Mouse (Mus musculus) Muller cell, postnatal 12 days (primary cell): ENCODE data around the gene Camk2g.

ENCODE experiments used
- DNase-seq: peaks from one replicate; pipeline ENCODE4 v3.0.0-alpha.2; 2015; ENCODE audit errors: inconsistent ontology term

Gene Camk2g

GRCm38 (mm10) chr14:20793758-20794531 is at the start of gene Camk2g:
Camk2g (minus strand) TSS chr14:20794088.
- peak; percentile 88 for DNase-seq

DNA sequence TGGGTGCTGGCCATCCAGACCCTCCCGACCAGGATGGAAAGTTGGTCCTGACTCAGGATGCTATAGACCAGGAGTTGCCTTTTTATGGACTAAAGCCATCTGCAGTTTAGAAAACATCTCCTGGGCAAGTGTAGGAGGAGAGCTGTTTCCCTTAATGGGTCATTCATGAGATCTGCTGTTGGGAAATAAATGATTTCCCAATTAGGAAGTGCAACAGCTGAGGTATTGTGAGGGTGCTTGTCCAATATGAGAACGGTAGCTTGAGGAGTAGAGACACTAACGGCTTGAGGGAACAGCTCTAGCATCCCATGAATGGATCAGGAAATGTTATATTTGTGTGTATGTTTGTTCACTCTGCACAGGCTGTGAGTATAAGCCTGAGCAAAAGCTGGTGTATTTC is 48.7 kb upstream of the Camk2g start:
- DNase-seq, result no peak

DNA sequence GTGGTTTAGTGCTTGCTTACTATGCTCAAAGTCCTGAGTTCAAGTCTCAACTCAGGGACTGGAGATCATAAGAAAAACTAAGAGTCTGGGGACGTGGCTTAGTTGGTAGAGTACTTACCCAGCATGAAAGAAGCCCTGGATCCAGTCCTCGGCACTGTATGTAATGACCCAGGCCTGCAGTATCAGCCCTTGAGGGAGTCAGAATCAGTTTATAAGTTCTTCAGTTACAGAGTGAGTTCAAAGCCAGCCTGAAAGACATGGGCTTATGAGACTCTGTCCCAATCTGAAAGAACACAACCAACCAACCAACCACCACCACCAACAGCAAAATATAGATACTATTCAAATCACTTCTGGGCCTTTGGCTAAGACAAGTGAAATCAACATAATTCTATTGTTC is 47.6 kb upstream of the Camk2g start:
- no peak for DNase-seq

- DNase-seq, result no peak
Measured at GRCm38 (mm10) chr14:20837681-20838080, 43.8 kb upstream of the Camk2g start.

DNA sequence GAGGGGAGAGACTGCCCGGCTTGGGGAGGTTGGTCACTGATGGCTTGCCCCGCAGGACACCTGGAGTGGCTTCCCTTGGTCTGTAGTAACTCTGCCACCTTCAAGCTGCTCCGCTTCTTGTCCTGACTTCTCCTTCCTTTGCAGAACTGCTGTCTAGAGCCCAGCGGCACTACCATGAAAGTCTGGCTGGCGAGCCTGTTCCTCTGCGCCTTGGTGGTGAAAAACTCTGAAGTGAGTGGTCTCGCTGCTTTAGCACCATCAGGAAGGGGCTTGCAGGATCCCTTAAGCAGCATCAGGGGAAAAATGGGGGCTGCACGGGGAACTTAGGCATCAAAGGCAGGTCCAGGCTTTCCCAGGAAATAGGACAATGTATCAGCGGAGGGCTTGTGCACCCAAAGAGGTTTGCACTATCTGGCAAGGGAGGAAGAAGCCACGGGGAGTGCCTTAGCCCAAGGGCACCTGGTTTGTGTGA is 43.1 kb upstream of the Camk2g start:
- peak; percentile 37 for DNase-seq

- DNase-seq, result peak; percentile 84
Measured at GRCm38 (mm10) chr14:20836171-20836904, 42.5 kb upstream of the Camk2g start, which contains the start of gene Plau. Plau (plus strand) TSS chr14:20836660.

GRCm38 (mm10) chr14:20834136-20834535 is 40.2 kb upstream of the Camk2g start:
- DNase-seq, result no peak

GRCm38 (mm10) chr14:20833525-20833924 is 39.6 kb upstream of the Camk2g start:
- no peak for DNase-seq

DNA sequence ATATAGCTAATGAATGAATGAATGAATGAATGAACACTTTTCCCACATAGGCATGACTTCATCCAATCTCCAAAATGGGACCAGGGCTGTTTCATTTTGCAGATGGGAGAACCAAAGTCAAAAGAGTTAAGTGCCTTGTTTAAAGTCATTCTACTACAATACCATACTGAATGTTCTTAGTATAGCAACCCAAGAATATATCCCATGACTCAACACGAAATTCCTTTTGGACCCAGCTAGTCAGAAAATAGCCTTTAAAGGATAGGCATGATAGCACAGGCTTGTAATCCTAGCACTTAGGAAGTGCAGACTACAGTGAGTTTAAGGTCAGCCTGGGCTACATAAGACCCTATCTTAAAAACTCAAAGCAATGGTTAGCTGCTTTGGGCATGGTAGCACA is 38.0 kb upstream of the Camk2g start:
- DNase-seq, result no peak

DNA sequence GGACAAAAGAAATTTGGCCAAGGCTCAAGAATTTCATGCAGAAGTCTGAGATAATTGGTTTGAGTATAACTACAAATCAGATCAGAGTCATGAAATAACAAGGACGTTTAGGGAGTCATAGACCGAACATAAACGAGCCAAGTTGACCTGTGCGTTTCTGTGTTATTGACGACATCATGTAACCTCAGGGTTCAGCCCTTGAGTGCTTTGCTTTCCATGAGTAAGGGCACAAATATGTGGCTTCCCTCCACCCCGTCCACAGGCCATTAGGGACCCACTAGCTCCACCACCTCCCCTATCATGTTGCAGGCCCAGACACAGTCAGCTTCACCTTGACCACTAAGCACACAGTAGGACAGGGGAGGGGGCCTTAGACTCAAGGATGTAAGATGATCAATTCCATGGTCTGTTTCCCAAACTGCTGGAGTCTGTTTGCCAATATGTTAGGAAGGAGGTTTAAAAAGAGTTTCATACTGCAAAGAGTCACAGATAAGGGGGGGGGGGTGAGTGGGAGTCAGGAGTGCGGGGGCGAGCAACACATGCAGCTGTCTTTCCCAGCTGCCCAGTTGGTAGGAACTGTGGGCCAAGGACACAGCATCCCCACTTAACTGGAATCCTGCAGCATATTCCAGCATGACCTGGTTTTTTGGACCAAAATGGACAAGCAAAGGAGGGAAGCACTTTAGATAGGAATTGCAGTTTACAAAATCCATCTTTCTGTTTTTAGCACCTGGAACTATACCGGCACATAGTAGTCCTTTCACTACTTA is 37.4 kb upstream of the Camk2g start:
- DNase-seq, result peak; percentile 87

DNA sequence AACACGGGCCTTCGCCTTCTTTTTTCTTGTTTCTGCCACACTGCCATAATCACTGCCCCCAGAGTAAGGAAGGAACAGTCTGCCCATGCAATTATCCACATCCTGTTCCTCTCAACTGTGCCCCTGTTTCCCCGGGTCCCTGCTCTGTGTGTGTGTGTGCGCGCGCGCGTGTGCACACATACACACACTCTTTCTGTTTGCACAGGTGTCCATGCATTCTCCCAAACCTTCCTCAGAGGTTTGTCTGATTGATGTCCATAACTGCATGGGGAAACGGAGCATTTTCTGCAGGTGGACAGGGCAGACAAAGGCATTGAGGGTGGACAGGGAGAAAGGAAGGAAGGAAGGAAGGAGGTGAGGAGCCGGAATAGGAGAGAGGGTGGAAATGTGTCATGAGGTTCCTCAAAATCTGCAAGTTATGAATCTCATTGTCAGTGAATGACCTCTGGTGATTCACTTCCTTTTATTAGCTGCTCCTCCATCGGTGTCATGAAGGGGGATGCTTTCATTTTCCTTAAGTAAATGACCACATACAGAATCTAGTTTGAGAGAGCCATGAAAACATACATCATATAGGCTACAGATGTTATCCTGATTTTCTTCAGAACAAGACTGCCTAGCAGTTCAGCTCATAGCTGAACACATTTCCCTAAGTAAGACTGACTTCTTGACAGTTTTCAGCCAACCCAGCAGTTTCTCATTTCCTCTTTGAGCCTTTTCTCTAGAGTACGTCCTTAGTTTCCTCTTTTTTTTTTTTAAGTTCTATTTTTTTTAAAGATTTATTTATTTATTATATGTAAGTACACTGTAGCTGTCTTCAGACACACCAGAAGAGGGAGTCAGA is 35.9 kb upstream of the Camk2g start:
- DNase-seq, result no peak

DNA sequence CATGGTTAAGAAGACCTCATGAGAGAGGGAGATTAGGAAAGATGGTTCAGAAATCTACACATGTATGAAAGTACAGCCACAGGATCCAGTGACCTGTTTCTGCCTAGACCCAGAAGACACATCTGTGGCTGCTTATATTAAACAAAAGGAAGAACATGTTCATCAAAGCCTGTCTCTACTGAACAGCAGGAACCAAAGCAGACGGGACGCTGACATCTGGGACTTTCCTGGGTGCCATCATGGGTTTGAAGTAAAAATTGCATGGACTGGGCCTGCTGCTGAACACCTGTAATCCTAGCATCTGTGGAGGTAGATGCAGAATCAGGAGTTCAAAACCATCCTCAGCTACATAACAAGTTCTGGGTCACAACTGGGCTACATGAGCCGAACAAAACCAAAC is 34.6 kb upstream of the Camk2g start:
- no peak for DNase-seq

GRCm38 (mm10) chr14:20827491-20827890 is 33.6 kb upstream of the Camk2g start:
- no peak for DNase-seq

DNA sequence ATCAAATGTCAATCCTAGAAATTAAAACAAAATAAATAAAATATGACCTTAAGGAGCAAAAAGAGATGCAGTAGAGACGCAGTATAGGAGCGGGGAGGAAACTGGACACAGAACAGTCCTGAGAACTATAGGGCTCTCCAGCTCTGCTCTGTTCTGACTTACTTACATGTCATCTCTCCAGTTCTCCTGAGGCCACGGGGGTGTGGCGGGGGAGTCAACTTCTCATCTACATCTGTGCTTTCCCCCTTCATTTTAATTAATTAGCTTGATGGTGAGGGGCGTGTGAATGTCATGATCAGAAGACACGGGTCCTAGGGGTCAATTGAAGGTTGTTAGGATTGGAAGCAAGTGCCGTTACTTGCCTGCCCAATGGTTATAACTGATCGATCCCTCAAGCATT is 33.2 kb upstream of the Camk2g start:
- no peak for DNase-seq

- DNase-seq, result no peak
Measured at GRCm38 (mm10) chr14:20825516-20825915, 31.6 kb upstream of the Camk2g start.

- DNase-seq, result no peak
Measured at GRCm38 (mm10) chr14:20824517-20824916, 30.6 kb upstream of the Camk2g start.

- no peak for DNase-seq
Measured at GRCm38 (mm10) chr14:20815448-20815847, 21.6 kb upstream of the Camk2g start.

DNA sequence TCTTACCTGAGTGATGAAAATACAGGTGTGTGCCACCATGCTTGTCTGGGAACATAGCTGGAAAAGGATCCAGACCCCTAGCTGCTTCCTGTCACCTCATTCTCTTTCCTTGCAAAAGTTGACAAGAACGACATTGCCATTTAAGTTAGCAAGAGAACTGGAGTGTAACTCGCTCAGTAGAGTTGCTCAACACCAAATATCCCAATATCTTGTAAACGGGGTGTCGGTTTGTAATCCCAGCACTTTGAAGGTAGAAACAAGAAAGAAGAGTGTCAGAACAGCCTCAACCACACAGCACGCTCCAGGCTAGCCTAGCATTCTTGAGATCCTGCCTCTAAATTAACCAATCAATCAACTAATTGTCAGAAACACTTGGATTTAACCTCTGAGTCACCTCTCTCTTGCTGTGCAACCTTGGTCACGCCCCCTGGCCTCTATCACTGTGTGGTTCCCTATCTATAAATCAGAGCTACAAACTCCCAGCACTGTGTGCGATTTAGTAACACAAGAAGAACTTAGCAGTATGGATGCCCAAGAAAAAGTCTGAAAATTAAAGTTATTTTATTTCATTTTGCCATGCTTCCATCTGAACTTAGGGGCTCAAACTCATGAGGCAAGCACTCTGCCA is 18.0 kb upstream of the Camk2g start:
- DNase-seq, result no peak

DNA sequence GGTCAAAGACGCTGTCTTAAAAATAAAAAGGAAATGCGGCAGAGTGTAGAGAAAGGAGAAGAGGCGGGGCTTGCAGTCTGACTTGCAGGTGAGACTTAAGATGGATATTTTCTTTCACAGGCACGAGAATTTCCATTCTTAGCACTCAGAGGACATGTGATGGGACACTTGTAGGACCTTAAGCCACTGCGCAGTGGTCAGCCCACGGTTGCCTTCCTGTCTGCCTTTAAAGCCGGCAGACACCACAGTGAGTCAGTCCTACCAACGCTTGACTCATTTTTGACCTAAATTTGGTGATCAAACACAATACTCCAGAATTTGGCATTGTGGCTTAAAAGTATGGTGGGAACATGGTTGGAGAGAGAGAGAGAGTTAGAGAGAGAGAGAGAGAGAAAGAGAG is 17.3 kb upstream of the Camk2g start:
- DNase-seq, result peak; percentile 82

DNA sequence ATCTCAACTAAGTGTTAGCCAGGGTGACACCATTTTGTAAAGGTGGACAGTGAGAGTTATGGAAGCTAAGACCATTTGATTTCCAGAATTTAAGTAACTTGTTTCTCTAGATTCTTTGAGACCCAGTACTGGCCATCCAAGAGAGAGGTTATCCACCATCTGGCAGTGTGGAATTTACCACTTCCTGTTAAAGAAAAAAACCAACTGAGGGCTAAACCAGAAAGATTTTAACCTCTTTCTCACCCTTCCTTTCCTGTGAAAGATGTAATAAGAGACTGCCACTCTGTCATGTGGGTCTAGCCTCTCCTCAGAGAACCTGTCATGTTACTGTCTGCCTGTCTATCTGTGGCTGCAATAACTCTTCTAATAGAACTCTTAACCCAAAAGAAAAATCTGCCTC is 15.9 kb upstream of the Camk2g start:
- DNase-seq, result no peak

- DNase-seq, result no peak
Measured at GRCm38 (mm10) chr14:20809349-20809748, 15.5 kb upstream of the Camk2g start.
